Mouse (Mus musculus): Measurements from ENCODE around the gene Erlin1.
A peak's percentile ranks its signal among the peaks of the same experiment; 100 is the strongest.

Gene Erlin1

DNA sequence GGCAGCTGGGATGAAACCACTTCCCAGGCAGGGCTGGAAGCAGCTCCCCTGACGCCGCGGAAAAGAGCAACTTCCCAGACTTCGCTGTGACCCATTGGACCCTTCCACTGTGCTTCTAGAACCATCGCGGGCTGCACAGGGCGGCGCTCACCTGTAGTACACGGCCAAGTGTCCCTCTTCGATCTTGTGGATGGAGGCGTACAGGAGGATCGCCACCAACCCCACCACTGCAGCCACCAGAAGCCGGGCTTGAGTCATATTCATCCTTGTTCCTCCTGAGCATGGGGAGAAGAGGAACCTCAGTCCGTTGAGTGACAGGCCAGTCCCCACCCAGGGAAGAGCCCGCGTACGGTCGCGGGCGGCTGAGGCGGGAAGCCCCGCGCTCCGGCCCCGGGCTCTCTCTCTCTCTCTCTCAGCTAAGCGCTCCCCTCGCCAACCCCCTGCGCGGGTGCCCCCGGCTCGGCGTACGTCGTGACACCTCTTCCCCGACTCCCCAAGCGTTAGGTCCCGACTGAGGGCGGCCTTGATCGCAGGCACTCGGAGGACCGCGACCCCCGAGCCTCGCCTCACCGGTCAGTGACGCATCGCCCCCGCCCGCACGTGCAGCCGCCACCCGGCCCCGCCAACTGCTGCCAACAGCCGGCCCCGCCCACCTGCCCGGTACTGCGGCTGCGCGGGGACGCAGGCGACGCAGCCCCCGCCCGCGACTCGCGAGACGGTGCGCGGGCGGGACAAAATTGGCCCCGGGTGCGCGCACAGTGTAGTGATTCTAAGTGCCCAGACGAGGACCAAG is at the start of gene Erlin1:
Erlin1 (minus strand) TSS at position 665 of the 793 bp plus-strand sequence.
- DNase-seq, result peak; percentile 83

DNA sequence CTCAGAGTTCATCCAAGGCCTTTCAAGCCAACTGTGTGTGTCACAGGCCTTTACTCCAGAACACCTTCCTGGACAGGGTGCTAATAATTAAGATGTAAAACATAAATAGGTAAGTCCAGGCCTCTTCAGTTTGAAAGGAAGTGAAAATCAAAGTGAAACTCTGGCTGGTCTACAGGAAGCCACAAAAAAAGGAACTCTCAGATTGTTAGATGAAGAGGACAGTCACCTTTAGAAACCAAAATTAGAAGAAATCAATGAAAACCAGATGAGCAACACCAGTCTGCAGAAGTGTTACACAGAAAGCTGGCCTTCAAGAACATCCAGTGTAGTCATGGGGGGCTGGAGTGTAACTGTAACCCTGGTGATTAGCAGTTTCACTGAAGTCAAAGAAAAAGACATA is 48.2 kb upstream of the Erlin1 start:
- DNase-seq, result no peak

DNA sequence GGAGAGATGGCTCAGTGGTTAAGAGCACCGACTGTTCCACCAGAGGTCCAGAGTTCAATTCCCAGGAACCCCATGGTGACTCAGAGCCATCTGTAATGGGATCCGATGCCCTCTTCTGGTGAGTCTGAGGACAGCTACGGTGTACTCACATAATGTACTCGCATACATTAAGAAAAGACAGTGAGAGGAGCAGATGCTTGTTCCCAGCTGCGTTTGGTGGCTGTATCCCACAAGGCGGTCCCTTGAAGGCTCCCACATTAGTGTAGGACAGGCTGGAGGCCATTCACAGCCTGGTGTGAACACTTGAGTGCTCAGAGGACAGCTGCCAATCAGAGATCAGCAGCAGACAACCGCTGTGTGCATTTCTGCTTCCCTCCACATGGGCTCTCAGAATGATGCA is 42.1 kb upstream of the Erlin1 start:
- no peak for DNase-seq

DNA sequence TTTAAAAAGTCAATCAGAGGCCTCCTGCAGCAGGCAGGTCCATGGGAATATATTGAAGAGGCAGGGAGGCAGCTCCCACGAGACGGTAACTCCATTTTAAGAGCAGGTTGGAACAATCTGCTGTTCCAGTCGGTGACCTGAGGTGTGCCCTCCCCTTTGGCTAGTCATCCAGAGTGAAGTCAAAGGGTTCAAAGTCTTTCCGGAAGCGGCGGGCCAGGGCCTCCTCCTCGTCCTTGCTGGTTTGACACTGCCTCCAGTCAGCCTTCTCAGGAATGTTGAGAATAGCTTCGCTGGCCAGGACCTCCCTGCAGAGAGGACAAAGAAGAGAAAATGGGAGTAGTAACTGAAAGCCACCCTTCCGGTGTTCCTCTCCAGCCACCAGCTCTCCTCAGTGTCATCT is 40.8 kb upstream of the Erlin1 start:
- DNase-seq, result peak; percentile 87

DNA sequence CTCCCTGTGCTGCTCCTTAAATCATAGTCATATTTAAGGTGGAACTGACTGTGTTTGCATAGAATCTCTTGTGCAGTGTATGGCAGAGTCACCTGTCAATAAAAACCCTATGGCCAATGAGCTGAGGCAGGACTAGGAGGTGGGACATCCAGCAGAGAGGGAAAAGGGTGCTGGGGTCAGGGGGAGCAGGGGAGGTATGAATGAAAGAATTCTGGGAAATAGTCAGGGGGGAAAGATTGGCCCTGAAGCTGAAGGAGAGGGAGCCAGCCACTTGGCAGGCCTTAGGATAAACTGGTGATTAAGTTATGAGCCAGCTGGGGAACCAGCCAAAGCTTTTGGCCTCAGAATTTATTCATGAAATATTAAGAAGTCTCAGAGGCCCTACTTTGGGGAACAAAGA is 39.4 kb upstream of the Erlin1 start:
- peak; percentile 69 for DNase-seq

DNA sequence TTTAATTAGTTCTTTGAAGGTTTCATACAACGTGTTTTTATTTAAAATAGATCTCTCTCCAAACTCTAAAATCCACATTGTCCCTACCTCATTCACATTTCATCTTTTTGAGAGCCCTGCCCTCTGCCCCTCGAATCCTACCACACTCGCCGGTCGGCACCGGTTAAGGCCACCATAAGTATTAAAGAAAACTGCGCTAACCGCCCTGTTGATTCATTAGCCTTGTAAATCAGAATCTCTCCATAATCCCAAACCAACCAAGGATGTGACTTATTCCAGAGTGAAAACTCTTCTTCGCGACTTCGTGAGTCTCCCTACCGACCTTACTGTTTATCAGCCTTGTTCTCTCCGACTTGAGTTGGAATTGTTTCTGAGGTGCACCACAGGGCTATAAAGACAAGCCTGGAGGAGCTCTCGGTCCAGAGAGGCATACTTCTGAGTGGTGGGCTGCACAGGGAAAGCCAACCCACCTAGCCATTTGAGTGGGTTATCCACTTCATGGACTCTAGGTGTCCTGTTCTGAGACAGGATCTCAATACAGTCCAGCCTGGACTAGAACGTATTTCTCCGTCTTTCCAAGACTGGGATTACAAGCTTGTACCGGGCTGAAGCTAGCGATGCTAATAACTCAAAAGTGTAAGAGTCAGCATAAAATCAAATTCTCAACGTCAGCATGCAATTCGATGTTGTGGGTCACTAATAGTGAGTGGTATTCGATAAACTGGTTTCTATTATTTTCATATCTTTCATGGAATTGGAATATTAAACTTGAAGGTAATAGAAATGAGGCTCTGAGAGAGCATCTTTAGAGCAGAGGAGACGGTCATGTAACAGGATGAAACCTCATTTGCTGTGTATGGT is 38.3 kb upstream of the Erlin1 start:
- no peak for DNase-seq

DNA sequence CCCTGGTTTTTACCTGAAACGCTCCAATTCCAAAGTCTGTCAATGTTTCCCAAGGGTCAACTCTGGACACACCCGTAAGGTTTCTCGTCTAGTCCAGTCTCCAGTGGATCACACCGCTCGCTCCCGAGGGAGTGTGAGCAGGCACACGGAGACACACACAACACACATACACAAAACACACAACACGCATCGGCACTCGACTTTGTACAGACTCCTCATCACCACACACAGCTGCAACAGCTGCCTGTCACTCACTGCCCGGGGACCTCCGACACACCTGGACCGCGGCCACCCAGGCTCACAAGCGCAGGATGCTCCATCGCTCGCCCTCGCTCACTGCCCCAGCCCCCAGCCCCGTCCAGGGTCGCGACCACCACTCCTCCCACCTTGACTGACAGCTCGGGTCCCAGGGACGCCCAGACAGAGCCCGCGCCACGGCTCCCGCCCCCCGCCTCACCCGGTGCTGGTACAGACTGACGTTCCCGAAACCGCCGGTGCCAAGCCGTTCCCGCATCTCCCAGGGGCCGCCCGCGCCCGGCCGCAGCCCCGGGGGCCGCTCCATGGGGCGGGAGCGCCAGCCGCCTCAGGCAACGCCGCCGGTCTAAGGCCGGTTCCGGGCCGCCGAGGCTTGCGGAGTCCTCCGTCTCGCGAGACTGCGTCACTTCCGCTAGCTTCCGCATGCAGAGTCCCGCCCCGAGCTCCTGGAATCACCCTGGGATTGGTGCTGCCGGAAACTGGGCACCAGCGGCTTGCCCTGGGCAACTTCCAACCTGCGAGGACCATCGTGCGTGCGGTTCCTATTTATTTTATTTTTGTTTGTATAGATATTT is 37.5 kb upstream of the Erlin1 start, which contains the start of gene Chuk:
Chuk (minus strand) TSS at position 650 of the 830 bp plus-strand sequence.
- peak; percentile 93 for DNase-seq

DNA sequence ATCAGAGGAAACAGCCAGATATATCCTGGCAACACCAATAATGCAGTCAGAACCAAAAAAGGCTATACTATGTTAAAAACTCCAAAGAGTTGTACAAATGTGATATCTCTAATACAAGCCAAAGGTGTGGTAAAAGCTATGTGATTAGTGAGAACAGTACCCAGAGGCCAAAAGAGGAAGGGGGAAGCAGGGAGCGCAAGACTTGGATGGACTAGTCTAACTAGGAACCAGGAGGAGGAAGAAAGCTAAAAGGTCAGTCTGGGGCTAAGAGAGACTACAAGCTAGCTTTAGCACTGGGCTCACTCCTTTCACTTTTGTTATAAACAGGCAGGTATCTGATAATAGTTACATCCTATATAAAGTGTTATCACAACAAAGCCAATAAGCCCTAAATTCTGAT is 34.8 kb upstream of the Erlin1 start:
- DNase-seq, result no peak

DNA sequence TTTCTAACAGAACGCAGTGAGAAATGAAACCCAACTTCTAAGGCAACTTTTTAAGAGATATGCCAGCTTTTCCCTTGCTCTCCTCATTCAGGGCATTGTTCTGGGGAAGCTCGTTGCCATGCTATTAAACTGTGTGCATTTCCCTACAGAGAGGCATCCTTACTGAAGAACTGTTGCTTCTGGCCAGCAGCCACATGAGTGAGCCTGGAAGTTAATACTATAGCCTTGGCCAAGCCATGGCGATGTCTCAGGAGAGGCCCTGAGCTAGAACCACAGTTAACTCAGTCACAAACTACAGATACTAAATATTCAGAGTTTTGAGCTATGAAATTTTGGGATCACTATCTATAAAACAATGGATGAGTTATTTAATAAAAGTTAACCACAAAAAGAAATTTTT is 33.4 kb upstream of the Erlin1 start:
- DNase-seq, result no peak

DNA sequence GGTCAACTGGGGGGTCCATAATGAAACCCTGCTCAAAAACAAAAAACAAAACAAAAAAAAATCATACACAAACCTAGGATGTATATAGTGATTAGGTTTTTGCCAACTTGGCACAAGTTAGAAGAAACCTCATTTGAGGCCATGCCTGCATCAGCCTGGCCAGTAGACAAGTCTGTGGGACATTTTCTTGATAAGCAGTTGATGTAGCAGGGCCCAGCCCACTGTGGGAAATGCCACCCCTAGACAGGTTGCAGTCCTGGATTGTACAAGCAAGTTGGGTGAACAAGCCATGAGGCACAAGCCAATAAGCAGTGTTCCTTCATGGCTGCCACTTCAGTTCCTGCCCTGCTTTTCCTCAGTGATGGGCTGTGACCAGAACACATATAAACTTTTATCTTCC is 31.3 kb upstream of the Erlin1 start:
- DNase-seq, result no peak

DNA sequence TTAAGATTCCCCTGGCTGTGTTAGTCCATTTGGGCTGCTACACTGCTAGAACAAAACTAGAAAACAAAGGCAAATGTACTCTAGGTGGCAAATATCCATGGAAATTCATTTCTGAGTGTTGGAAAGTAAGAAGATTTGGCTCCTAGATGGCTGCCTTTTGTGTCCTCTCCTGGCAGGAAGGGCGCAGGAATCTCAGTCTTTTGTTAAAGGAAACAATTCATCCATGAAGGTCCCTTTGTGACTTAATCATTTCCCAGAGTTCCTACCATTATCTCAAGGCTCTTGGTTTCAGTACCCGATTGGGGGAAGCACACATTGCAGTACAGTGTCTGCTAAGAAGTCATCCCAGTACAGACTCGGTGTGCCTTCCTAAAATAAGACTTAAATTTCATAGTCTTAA is 16.7 kb upstream of the Erlin1 start:
- DNase-seq, result no peak

DNA sequence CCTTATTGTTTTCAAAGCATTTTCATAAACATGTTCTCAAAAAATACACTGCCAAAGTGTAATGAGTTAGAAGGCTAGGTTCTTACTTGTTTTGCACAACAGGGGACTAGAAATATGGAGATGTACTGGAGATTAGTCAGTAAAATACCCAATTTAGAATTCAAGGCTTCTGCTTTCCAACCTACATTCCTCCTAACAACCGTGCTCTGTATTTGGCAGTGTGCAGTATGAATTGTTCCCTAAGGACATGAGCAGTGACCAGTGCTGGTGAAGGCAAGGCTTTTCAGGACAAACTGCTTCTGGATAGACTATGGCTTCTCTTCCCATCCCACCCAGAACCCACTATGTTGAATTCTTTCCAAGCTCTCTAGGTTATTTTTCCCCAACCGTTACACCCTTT is 11.3 kb upstream of the Erlin1 start:
- no peak for DNase-seq

DNA sequence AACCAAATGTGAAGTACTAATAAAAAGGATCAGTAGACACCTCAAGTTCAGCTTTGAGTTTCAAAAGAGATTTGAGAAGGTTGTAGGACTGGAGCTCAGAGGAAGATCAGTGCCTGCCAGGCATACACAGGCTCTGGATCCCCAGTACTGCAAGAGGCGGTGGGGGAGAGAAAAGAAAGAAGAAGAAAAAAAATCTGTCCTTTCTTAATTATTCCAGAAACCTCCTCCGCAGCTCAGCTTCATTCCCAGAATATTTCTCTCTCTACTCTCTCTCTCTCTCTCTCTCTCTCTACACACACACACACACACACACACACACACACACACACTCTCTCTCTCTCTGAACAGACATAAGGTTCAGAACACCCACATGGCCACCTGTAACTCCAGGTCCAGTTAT is 10.4 kb upstream of the Erlin1 start:
- DNase-seq, result no peak

DNA sequence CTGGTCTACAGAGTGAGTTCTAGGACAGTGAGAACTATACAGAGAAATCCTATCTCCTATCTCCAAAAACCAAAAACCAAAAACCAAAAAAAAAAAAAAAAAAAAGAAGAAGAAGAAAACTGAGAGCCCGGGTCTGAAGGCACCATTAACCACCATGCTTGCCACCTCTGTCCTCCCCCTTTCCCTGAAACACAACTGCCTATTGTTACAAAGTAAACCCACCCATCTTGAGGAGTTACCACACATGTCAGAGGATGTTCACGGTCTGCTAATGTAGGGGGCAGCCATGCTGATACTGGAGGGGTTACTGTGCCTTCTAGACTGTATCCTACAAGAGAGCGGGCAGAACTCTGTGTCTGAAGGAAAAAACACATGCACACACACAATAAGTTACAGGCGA is 7.4 kb upstream of the Erlin1 start:
- DNase-seq, result no peak

DNA sequence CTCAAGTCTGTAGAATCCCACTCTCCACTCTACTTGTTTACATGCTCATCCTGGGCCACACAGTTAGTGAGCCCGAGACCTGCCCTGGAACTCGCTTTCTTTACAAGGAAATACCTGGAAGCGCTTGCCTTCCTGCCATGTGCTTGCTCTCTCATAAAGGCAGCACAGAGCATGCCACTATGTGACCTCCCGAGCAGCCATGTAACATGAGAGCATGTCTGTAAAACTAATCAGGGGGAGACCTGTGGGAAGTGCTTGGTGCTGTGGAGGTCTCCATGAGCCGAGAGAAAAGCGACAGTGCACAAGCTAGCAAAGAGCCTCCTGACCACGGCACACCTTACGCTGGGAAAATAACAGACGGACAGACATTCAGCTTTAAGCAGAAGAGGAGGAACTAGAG is 6.9 kb upstream of the Erlin1 start:
- no peak for DNase-seq

DNA sequence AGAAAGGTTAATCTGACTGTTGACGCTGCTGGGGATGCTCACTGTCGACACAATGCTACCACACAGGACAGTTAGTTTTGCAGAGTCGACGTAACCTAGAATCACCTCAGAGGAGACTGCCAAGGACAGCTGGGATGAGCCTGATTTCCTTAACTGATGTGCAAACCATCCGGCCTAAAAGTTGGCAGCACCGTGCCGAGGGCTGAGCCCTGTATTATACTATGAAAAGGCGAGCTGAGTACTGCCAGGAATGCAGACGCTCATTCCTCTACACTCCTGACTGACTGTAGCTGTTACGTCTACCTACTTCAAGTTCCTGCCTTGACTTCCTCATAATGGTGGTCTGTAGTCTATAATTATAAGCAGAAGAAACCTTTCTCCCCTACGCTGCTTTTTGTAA is 5.4 kb upstream of the Erlin1 start:
- no peak for DNase-seq

DNA sequence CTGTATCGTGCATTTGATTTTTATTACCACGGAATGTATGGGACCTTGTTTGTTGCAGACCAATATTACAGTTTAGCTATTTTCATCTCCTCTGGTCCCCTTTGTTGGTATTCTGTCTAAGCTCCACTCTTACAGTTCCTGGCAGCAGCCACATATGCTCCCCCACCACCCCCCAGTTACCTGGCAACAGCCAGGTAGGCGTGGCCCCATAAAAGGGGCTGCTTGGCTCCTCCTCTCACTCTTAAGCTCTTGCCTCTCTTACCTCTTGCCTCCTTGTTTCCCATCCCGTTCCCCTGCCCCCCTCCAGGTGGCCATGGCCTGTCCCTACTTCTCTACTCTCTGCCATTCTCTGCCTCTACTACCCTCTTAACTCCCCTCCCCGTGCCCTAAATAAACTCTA is 1.6 kb upstream of the Erlin1 start:
- no peak for DNase-seq

DNA sequence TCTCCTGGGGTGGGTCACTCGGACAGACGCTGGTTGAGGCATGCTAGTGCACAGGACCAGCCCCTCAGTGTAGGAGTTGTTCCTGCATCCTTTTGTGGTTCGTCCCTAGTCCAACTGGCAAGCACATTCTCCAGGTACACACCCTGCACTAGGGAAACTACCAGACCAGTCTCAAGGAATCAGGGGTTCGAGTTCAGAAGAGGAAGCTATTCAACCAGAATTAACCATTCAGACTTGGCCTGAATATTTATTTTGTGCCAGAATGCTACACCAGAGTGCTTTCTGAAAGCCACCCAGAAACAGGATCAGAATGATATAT is 288 bp upstream of the Erlin1 start:
- DNase-seq, result no peak

DNA sequence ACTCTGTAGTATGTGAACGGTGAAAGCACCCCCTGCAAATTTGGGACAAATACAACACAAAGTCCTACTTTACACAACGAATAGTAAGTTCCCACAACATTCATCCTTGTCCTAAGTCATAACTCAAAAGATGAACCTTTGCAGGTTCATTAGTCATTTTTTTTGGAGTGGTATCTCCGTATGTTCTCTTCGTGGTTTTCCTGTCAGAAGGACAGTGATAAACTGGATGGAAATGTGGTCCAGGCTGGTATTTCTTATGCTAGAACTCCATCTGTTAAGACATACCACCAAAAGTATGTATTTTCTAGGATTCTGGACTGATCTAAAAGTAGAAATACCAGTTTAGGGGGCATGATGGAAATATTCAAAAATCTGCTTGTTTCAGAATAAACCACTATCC is 1.4 kb downstream of the Erlin1 start:
- no peak for DNase-seq

DNA sequence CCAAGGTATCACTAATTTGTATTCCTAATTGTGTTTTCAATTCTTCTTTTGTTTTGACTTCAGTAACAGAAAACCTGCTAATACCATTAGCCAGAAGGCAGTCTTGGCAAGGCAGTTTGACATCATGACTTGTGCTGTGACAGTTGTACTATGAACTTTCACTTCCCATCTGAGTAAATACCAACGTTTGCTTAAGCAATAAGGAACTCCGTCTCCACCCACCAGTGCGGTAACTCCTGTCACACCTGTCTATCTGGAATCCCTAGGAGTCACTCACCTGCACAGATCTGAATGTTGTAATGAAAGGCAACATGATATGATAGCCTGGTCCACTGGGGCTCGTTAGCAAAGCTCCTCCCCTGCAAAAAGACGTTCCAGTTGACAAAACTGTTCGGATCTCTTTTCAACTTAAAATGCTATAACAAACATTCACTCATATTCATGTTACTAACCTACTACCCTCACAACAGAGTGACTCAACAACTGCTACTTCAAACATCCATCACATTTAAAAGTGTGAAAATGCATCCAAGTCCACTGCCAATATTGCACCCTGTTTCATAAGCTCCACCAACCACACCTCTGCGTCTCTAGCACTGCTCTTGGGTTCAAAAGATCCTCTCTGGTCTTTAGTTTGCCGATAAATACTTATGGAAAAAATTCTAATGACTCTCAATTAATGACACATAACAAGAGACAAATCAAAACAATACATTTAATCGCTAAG is 2.1 kb downstream of the Erlin1 start:
- DNase-seq, result peak; percentile 56

DNA sequence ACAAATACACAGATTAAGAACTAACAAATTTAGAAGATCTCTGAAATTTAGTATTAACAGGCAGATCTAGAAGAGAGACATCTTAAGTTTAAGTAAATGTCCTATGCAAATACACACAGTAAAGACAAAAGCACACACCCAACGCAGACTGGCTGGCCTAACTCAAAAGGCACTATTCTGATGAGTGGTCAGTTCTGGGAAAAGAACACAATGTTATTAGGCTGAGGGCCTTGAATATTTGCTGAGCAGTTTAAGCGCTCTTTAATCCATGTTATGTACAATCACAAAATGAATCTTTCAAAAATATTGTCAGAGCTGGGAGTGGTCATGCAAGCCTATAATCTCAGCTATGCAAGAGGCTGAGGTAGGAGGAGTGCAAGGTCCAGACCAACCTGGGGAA is 4.9 kb downstream of the Erlin1 start:
- no peak for DNase-seq

DNA sequence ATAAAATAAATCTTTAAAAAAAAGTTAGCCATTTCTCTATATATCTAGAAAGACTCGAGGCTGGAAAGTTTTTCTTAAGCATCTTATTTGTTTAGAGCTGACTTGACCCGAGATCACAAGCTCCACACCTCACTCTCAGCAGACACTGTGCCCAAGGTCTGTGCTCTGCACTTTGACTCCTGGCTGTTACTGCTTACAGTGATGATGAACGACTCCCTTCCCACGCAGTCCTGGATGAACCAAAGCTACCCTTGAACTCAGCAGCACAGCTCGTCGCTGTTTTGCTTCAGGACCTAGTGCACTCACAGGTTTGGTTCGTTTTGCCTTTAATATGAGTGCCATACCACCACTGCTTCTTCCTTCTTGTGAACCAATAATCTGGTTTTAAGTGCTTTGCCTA is 5.8 kb downstream of the Erlin1 start:
- DNase-seq, result peak; percentile 78

DNA sequence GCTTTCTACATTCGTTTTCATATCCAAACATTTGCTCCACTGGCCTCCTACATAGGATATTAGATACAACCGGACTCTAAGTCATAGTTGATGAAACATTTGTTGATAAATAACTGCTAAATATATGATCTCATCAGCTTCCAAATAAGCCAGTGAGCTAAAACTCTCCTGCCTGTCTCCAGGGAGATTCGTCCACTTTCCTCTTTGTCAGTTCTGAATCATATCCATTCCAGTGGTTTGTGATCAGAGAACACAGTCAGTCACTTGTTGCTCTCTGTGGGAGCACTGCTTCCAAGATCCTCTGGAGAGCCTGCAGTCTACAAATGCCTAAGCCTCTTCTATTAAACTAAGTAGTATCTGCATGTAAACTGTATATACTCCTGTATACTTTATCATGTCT is 9.4 kb downstream of the Erlin1 start:
- DNase-seq, result no peak

Data from kidney, adult 11 months (tissue).